Mouse (Mus musculus) heart, postnatal 10 days (tissue): Measurements from ENCODE around the gene Glrx5. TPM values are rescaled to one million over a fixed set of nuclear protein-coding genes. Genes with fewer than 3 reads are reported as not detected.

Experiments used
- DNase-seq, 2 experiments: peaks; one replicate each; pipeline ENCODE4 v3.0.0; 2021
- intact Hi-C: fragments of 180-260 bp; cut with DNase I; formaldehyde crosslinking; loops from one replicate; pipeline ENCODE4 v1.15.1; 2025
- total RNA-seq, 2 experiments: library from RNA; stranded (reverse); gene quantifications; 2 replicates each; pipeline ENCODE4 v1.2.3; 2021

Gene Glrx5
- total RNA-seq, 2 experiments from 2014 or later, result 84.5 to 86.0 TPM

DNA sequence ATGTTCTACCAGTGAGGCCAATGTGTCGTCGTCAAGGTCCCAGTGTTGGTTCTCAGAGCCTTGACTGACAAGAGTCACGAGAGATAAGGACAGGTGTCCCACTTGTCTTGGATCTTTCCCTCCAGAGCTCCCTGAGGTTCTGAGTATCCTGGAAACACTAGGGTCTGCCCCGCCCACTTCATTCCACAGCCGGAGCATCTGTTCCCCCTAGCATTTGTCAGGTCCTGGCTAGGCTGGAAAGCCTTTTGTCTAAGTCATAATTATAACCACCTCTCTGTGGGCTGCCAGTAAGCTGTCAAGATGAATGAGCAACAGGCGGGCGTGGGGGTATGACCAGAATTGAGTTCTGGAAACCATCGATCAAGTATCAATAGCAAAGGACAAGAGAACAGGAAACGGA lies 29.3 kb upstream of the Glrx5 start:
- intact Hi-C loops, result no loop called here
- no peak for DNase-seq

GRCm38 (mm10) chr12:105003715-105004114 lies 28.8 kb upstream of the Glrx5 start:
- intact Hi-C loops, result no loop called here
- DNase-seq, result no peak

DNA sequence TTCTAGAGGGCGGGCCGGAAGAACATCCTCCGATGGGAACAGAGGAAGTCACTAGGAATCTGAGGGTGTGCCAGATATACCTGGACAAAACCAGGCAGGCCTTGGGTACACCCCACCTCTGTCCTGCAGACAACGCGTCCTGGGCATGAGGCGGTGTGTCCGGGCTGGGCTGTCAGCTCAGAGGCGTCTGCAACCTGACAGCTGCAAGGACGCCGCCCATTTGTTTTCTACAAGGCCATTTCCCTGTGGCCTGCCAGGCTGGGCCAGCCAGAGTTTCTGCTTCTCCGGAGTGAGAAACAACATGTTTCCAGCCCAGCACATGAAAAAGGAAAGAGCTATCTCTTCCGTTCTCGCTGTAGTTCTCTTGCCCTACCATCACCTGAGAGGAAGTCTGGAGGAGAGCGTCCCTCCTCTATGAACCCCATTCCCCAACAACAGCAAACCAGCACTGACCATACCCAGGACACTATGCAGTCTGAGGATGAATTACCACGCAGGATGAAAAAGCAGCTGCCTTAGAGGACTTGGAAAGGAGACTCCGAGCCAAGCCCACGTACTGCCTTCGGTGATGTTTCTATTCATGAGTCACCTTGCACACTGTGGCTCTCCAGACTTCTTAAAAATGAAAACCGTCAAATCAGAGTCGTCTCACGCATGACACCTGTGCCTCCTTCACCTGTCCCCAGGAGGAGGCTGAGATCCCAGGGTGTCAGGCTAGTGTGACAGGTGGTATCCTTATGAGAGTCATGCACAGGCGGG lies 27.4 kb upstream of the Glrx5 start:
- no peak for DNase-seq
- intact Hi-C loops, result no loop called here

- DNase-seq, result no peak
- intact Hi-C loops, result no loop called here
Observed at GRCm38 (mm10) chr12:105005715-105005972, 26.8 kb upstream of the Glrx5 start.

DNA sequence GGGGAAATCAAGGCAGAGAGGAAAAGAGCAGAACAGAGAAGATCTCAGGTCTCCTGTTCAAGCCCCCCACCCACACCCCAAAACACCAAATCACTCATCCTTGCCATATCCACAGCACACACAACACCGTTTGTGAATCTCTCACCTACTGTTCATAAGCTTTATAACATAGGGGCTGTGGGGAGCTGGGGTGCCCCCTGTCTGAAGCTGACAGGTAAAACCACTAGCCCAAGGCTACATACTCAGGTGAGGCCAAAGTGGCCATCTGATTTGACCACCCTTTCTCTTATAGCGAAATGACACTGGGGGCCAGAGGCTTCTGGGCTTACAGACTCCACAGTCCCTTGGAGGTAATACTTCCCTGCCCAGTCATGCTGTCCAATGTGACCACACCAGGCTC lies 24.3 kb upstream of the Glrx5 start:
- DNase-seq, result no peak
- intact Hi-C loops, result no loop called here

DNA sequence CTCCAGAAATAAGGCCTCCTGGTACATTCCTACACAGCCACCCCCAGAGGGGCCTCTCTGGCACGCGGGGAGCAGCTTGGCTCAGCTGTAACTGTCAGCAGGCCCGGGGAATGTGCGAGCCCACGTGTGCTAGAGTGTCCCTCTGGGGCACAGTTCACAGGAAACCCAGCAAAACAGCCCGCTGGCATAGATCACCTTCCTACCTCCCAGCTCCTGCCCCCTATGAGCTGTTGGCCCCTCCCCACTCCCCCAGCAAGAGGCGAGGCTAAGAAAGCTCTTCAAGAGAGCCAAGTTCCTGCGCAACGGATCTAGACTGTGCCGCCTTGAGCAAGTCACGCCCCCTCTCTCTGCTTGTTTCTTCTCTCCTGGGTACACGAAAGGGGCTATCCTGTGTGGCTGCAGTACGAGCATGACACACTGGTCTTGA lies 23.7 kb upstream of the Glrx5 start:
- peak; percentile 62 to 71 for DNase-seq
- intact Hi-C loops, result no loop called here

DNA sequence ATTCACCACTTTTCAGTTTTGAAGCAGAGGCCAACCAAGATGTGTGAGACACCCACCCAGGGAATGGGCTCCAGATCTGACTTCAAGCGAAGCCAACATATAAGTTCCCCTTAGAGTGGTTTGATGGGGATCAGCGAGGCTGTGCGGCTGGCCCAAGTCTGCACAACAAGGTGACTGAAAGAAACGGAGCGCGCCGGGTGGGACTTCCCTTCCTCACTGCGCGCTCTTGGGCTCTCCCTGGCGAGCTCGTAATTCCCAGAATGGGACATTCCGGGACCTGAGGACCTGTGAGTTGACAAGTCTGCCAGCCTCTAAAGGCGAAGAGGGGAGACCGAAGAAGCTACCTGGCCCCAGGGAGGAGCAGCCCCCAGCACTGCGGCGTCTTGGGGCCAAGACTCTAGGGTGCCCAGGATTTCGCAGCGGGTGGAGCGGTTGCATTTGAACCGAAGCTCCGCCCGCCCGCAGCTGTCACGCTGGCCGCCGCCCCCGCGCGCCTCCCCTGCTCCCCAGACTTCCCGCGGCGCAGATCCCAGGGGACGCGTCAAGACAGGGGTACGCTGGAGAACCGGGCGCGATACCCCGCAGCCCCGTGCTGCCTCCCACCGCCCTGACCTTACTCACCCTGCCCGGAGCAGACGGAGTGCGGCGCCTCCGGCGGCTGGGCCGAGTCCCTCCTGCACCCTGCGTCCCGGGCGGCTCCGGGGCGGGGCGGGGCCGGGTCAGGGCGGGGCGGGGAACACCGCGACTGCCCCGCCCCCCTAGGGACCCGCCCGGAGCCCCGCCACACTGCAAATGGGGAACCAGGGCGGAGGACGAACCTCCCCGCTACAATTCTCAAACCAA lies 22.9 kb upstream of the Glrx5 start, which contains the start of gene Syne3:
TSS of gene Syne3 (minus strand) at position 440 of the 843 bp plus-strand sequence.
- peak; percentile 83 to 84 for DNase-seq
- intact Hi-C loops, result no loop called here

GRCm38 (mm10) chr12:105010213-105010790 lies 22.2 kb upstream of the Glrx5 start:
- DNase-seq, result no peak
- intact Hi-C loops, result no loop called here

DNA sequence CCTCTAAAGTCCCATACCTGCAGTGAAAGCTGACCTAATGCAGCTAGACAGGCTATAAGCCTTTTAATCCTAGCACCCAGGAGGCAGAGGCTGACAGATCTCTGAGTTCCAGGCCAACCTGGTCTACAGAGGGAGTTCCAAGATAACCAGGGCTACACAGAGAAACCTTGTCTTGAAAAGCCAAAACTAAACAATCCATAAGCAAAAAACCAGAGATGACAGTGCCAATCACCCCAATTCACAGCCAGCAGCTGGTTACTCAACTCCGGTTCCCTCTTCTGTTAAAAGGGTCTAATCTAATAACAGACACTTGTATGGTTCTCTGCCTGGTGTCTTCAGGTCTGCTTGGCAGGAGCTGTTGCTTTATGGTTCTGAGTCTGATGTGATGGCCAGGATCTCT lies 20.9 kb upstream of the Glrx5 start:
- intact Hi-C loops, result no loop called here
- DNase-seq, result no peak

GRCm38 (mm10) chr12:105012314-105012713 lies 20.2 kb upstream of the Glrx5 start:
- intact Hi-C loops, result no loop called here

GRCm38 (mm10) chr12:105013065-105013464 lies 19.4 kb upstream of the Glrx5 start:
- intact Hi-C loops, result no loop called here
- peak; percentile 78 to 81 for DNase-seq

More at GRCm38 (mm10) chr12:105012314-105012713, 20.2 kb upstream of the Glrx5 start:
- DNase-seq, result no peak

GRCm38 (mm10) chr12:105016199-105016598 lies 16.3 kb upstream of the Glrx5 start:
- intact Hi-C loops, result no loop called here
- DNase-seq, result no peak

DNA sequence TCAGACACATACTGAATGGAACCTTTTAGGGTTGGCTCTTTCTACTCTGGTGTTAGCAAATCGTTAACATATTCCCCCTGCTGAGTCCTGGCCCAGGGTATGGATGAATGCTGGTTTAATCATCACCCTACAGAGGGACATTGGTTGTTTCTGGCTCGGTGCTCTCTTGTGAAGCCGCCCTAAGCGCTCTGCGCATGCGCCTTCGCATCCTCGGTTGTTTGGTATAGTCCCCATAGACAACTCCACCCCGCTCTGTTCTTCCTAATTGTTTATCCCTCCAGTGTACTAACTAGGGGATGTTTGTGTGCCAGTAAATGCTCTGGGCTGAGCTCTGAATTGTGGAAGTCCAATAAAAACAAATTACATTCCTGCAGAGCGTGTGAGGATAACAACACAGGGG lies 15.8 kb upstream of the Glrx5 start:
- intact Hi-C loops, result no loop called here
- DNase-seq, result no peak

DNA sequence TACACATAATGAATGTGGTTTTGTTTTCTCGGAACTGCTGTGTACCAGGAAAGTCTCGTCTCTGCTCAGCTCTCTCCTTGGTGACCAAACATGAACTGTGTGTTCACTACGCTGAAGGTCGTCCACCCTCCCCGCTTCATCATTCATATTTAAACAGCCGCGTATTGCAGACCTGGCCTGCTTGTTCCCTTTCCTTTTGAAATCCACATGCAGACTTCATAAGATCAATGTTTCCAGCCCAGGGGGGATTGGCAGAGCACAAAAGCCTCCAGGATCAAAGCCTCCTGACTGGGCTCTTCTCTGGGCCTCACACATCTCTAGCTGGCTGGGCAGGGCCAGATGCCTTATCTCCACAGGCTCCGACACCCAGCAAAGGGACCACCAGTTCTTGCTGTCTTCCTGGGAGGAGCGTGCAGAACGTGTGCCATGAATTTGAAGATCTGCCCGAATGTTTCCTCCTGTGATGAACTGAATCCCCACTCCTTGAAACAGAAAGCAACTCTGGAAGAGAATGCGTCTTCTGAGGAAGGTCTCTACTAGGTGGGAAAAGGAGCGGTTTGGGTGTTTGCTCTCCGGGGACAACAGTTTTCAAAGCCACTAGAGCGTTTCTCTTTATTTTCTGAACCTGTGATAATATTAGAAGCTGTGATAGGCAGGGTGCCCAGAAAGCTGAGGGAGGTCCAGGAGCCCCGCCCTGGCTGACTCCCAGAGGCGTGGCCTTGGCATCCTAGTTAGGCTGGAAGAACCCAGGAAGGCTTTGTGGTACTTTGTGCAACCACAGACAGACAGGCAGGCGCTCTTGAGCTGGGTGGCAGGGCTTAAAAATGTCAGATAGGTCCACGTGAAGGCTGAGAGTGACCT lies 12.9 kb upstream of the Glrx5 start:
- intact Hi-C loops, result loop anchor here (10.0 kb wide), 1 partner anchor 575 kb away; no protein-coding TSS in a partner anchor
- DNase-seq, result peak; percentile 85 to 86

DNA sequence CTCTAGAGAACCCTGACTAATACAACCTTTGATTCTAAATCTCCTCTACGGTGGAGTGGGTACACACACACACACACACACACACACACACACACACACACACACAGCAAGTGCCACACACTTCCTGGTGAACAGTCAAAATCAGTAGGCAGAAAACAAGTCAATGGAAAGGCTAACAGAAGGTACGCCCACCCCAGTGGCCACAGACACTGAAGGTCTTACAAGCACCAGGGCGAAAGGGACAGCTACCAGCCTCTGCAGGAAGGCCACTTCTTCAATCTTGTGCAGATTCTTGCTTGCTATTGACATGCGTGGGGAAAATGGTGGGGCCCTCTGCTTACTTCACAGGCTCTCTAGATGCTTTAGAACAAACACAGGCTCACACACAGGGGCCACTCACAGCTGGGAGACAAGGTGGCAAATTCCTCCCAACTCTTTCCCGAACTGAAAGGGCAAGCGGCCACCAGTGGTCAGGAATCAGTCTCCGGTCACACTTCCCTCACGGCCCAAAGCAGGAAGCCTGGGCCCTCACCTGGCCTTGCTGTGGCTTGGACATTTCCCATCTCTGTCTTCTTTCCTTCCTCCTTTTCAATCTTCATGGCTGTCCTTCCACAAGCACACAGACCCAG lies 10.9 kb upstream of the Glrx5 start:
- intact Hi-C loops, result loop anchor here (10.0 kb wide), 1 partner anchor 577 kb away; no protein-coding TSS in a partner anchor
- DNase-seq, result no peak

- DNase-seq, result no peak
- intact Hi-C loops, result loop anchor here (10.0 kb wide), 1 partner anchor 577 kb away; no protein-coding TSS in a partner anchor
Observed at GRCm38 (mm10) chr12:105022141-105022540, 10.3 kb upstream of the Glrx5 start.

- intact Hi-C loops, result loop anchor here (10.0 kb wide), 1 partner anchor 578 kb away; no protein-coding TSS in a partner anchor
- DNase-seq, result no peak
Observed at GRCm38 (mm10) chr12:105022776-105023175, 9.7 kb upstream of the Glrx5 start.

GRCm38 (mm10) chr12:105025271-105025946 lies 7.1 kb upstream of the Glrx5 start:
- DNase-seq, result peak; percentile 77 to 82
- intact Hi-C loops, result loop anchor here (1.0 to 10.0 kb wide), 4 partner anchors 73 to 581 kb away; no protein-coding TSS in a partner anchor

- intact Hi-C loops, result loop anchor here (1.0 to 10.0 kb wide), 4 partner anchors 74 to 581 kb away; no protein-coding TSS in a partner anchor
- no peak for DNase-seq
Observed at GRCm38 (mm10) chr12:105025947-105026586, 6.4 kb upstream of the Glrx5 start.
